Mouse (Mus musculus): ENCODE measurements around the gene Adat2. TPM values are rescaled to one million over a fixed set of nuclear protein-coding genes. Genes with fewer than 3 reads are reported as not detected.

Adat2 gene
- polyA plus RNA-seq, 1 experiment = 9.4 TPM

- H3K27me3 ChIP-seq (ENCODE audit: control insufficient read depth, insufficient read depth, insufficient read length) = no peaks in the 10 kb centered on the region
- peaks cover 30% of the 10 kb centered on the region for H3K36me3 ChIP-seq (ENCODE audit: control insufficient read depth, insufficient read depth)
- no peak overlapping the region for H3K4me2 ChIP-seq (ENCODE audit: low read depth)
- H3K79me2 ChIP-seq (ENCODE audit: control insufficient read depth, insufficient read depth) = no peaks in the 10 kb centered on the region
- H3ac ChIP-seq (ENCODE audit: control insufficient read depth, insufficient read length) = no peak overlapping the region
- H3K4me3 ChIP-seq = no peak overlapping the region
- no peak for TF ChIP-seq SRF (IDR thresholded peaks at IDR 0.05; ENCODE audit: control insufficient read depth, insufficient read length, low read depth)
Measured at GRCm38 (mm10) chr10:13536706-13537105, 16.0 kb upstream of the Adat2 start.

GRCm38 (mm10) chr10:13539769-13540333, 12.8 kb upstream of the Adat2 start:
- TF ChIP-seq MYOD1 (IDR thresholded peaks at IDR 0.05; ENCODE audit: control insufficient read depth in 1 of 3, insufficient read length in 2 of 3, low read depth in 2 of 3) = no peak
- no peak for TF ChIP-seq USF1 (IDR thresholded peaks at IDR 0.05; ENCODE audit: low read depth)
- no peak for TF ChIP-seq MYOG (IDR thresholded peaks at IDR 0.05; ENCODE audit: control insufficient read depth in 1 of 3, insufficient read depth in 1 of 3, insufficient read length in 2 of 3, low read depth in 2 of 3)
- no peak for TF ChIP-seq SRF (IDR thresholded peaks at IDR 0.05; ENCODE audit: control insufficient read depth, insufficient read length, low read depth)
- TF ChIP-seq TCF12 (IDR thresholded peaks at IDR 0.05; ENCODE audit: insufficient read depth, poor library complexity, severe bottlenecking) = no peak
- TF ChIP-seq POLR2AphosphoS2 (IDR thresholded peaks at IDR 0.05; ENCODE audit: insufficient read length, low read depth) = no peak
- TF ChIP-seq POLR2A (IDR thresholded peaks at IDR 0.05; ENCODE audit: insufficient read length, low read depth) = no peak
- no peak for TF ChIP-seq REST (IDR thresholded peaks at IDR 0.05; ENCODE audit: insufficient read depth, insufficient read length)
- peaks cover 36% of the 10 kb centered on the region for H3K36me3 ChIP-seq (ENCODE audit: control insufficient read depth, insufficient read depth)

GRCm38 (mm10) chr10:13541721-13542120, 11.0 kb upstream of the Adat2 start:
- H3K36me3 ChIP-seq (ENCODE audit: control insufficient read depth, insufficient read depth) = peaks cover 37% of the 10 kb centered on the region
- no peaks in the 10 kb centered on the region for H3K27me3 ChIP-seq (ENCODE audit: control insufficient read depth, insufficient read depth, insufficient read length)
- H3K4me2 ChIP-seq (ENCODE audit: low read depth) = no peak overlapping the region
- TF ChIP-seq USF1 (IDR thresholded peaks at IDR 0.05; ENCODE audit: low read depth) (no peak), POLR2A (IDR thresholded peaks at IDR 0.05; ENCODE audit: insufficient read length, low read depth) (no peak), MYOD1 (IDR thresholded peaks at IDR 0.05; ENCODE audit: control insufficient read depth in 1 of 3, insufficient read length in 2 of 3, low read depth in 2 of 3) (no peak), POLR2AphosphoS2 (IDR thresholded peaks at IDR 0.05; ENCODE audit: insufficient read length, low read depth) (no peak), MAX (IDR thresholded peaks at IDR 0.05; ENCODE audit: low read depth) (no peak), CEBPB (IDR thresholded peaks at IDR 0.05; ENCODE audit: insufficient read depth, poor library complexity, severe bottlenecking) (no peak), REST (IDR thresholded peaks at IDR 0.05; ENCODE audit: insufficient read depth, insufficient read length) (no peak), E2F4 (IDR thresholded peaks at IDR 0.05; ENCODE audit: insufficient read depth) (no peak), SRF (IDR thresholded peaks at IDR 0.05; ENCODE audit: control insufficient read depth, insufficient read length, low read depth) (no peak), TCF12 (IDR thresholded peaks at IDR 0.05; ENCODE audit: insufficient read depth, poor library complexity, severe bottlenecking) (no peak), TCF3 (IDR thresholded peaks at IDR 0.05; ENCODE audit: insufficient read length, low read depth) (no peak), MYOG (IDR thresholded peaks at IDR 0.05; ENCODE audit: control insufficient read depth in 1 of 3, insufficient read depth in 1 of 3, insufficient read length in 2 of 3, low read depth in 2 of 3) (no peak)
- H3ac ChIP-seq (ENCODE audit: control insufficient read depth, insufficient read length) = no peak overlapping the region
- no peaks in the 10 kb centered on the region for H3K79me2 ChIP-seq (ENCODE audit: control insufficient read depth, insufficient read depth)
- no peak overlapping the region for H3K4me3 ChIP-seq

More at GRCm38 (mm10) chr10:13539769-13540333, 12.8 kb upstream of the Adat2 start:
- no peak overlapping the region for H3K4me2 ChIP-seq (ENCODE audit: low read depth)
- H3ac ChIP-seq (ENCODE audit: control insufficient read depth, insufficient read length) = no peak overlapping the region
- H3K79me2 ChIP-seq (ENCODE audit: control insufficient read depth, insufficient read depth) = no peaks in the 10 kb centered on the region
- H3K27me3 ChIP-seq (ENCODE audit: control insufficient read depth, insufficient read depth, insufficient read length) = no peaks in the 10 kb centered on the region
- no peak overlapping the region for H3K4me3 ChIP-seq

- peaks cover 9% of the 10 kb centered on the region for H3K79me2 ChIP-seq (ENCODE audit: control insufficient read depth, insufficient read depth)
- H3K36me3 ChIP-seq (ENCODE audit: control insufficient read depth, insufficient read depth) = no peaks in the 10 kb centered on the region
- peak overlapping the region; percentile 82 for H3ac ChIP-seq (ENCODE audit: control insufficient read depth, insufficient read length)
- TF ChIP-seq REST (IDR thresholded peaks at IDR 0.05; ENCODE audit: insufficient read depth, insufficient read length) = no peak
- TF ChIP-seq MYOG (IDR thresholded peaks at IDR 0.05; ENCODE audit: control insufficient read depth in 1 of 3, insufficient read depth in 1 of 3, insufficient read length in 2 of 3, low read depth in 2 of 3) = no peak
- no peak for TF ChIP-seq SRF (IDR thresholded peaks at IDR 0.05; ENCODE audit: control insufficient read depth, insufficient read length, low read depth)
- TF ChIP-seq POLR2A (IDR thresholded peaks at IDR 0.05; ENCODE audit: insufficient read length, low read depth) = no peak
- H3K27me3 ChIP-seq (ENCODE audit: control insufficient read depth, insufficient read depth, insufficient read length) = no peaks in the 10 kb centered on the region
- peak overlapping the region; percentile 87 for H3K4me3 ChIP-seq
- H3K4me2 ChIP-seq (ENCODE audit: low read depth) = peak overlapping the region; percentile 98
Measured at GRCm38 (mm10) chr10:13553498-13553985, 848 bp downstream of the Adat2 start.

- no peaks in the 10 kb centered on the region for H3K27me3 ChIP-seq (ENCODE audit: control insufficient read depth, insufficient read depth, insufficient read length)
- H3K36me3 ChIP-seq (ENCODE audit: control insufficient read depth, insufficient read depth) = no peaks in the 10 kb centered on the region
- peak overlapping the region; percentile 87 for H3K4me3 ChIP-seq
- no peak overlapping the region for H3ac ChIP-seq (ENCODE audit: control insufficient read depth, insufficient read length)
- no peak overlapping the region for H3K4me2 ChIP-seq (ENCODE audit: low read depth)
- peaks cover 9% of the 10 kb centered on the region for H3K79me2 ChIP-seq (ENCODE audit: control insufficient read depth, insufficient read depth)
- TF ChIP-seq POLR2AphosphoS2 (IDR thresholded peaks at IDR 0.05; ENCODE audit: insufficient read length, low read depth) = no peak
- TF ChIP-seq SRF (IDR thresholded peaks at IDR 0.05; ENCODE audit: control insufficient read depth, insufficient read length, low read depth) = no peak
Measured at GRCm38 (mm10) chr10:13554316-13554715, 1.6 kb downstream of the Adat2 start.
